Mouse (Mus musculus): ENCODE results near the gene Magi3.

- TF ChIP-seq USF1 (IDR thresholded peaks at IDR 0.05; ENCODE audit: low read depth) (no peak), MYOD1 (IDR thresholded peaks at IDR 0.05; ENCODE audit: control insufficient read depth, insufficient read length, low read depth) (no peak)
Observed at GRCm38 (mm10) chr3:104150146-104150545, 70.0 kb downstream of the Magi3 start.
